Mouse (Mus musculus) layer of hippocampus, adult 6 months (tissue): ENCODE data around the gene Tsc1. TPM values are rescaled to one million over a fixed set of nuclear protein-coding genes. Genes with fewer than 3 reads are reported as not detected.

ENCODE experiments used
- long read RNA-seq, 2 experiments: library from polyadenylated mRNA; unstranded; transcript quantifications; one replicate each; pipeline ENCODE4 v2.0.0; 2019 to 2020
- microRNA-seq: library from miRNA; unstranded; fragments of <30 nt; microRNA quantifications from one replicate; pipeline ENCODE4 v1.2.0, GENCODE M21; 2020
- polyA plus RNA-seq: library from polyadenylated mRNA; unstranded; fragments of <200 nt; fragmentation: Nextera tagmentation; gene quantifications from 2 replicates; pipeline ENCODE4 v1.2.3, GENCODE M21; 2021

Tsc1 gene
- polyA plus RNA-seq: 16.5 and 21.8 TPM in 2 replicates
- long read RNA-seq, experiment 1, partial matches to known transcripts: 1 of 4 reads
- long read RNA-seq, experiment 1, other reads (novel, unspliced or antisense): 3 of 4 reads
- long read RNA-seq, experiment 2, full-length matches to known transcripts: 2 of 25 reads
- long read RNA-seq, experiment 2, partial matches to known transcripts: 11 of 25 reads
- long read RNA-seq, experiment 2, other reads (novel, unspliced or antisense): 12 of 25 reads

DNA sequence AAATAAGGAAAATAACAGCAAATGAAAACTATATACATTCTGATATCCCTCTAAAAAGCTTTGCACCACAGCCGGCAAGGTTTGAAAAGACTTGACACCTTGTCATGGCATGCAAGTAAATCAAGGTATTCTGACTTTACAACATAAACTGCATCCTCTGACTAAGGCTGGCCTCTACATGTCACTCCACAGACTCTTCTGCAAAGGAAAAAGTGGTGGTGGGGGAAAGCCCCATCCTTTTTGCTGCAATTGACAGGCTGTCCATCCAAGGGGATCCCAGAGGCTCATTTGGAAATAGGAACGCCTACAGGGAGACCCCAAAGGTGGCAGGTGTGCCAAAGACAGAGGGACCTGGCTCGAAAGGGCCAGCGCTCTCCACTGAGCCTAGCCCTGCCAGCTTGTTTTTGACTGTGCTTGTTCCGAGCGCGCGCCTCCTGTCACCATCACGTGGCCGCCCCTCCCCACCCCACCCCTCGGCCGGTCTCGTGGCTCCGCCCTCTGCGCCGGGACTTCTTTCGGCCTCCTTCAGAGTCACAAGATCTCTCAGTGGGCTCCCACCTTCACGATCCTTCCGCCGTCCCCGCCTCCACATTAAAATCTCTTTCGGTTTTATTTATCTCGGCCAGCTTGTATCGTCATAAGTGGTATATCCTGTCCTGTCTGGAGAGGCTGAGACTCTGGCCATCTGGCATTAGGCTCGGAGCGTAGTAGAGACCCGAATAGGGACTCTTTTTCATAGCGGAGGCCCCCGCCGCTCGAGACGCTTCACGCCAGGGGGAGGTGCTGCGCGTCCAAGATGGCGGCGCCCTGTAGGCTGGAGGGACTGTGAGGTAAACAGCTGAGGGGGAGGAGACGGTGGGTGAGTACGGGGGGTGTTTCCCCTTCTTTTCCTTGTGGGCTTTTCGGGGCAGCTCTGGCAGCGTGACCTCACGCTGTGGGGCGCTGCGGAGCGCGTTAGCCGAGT is at the start of gene Tsc1:
TSS of gene Tsc1 (plus strand) at position 768 of the 964 bp plus-strand sequence.

GRCm38 (mm10) chr2:28621664-28622171 is 19.3 kb upstream of the Tsc1 start, which contains the start of gene Gfi1b:
Gene Gfi1b, minus strand, starts transcription at chr2:28621982.

GRCm38 (mm10) chr2:28699361-28700335 is 58.6 kb downstream of the Tsc1 start, which contains the start of the genes Spaca9 and Ak8:
Gene Spaca9, minus strand, starts transcription at chr2:28699727.
Gene Ak8, plus strand, starts transcription at chr2:28700164.

Small RNAs within 50 kb of the gene (microRNA-seq; reads per million reads assigned to microRNA genes)
- gene Gm22824 (not detected), gene Mir3088 (1.1 reads per million)

Other genes starting within 250 kb of the Tsc1 start
- 3.3 and 4.8 TPM in 2 replicates for gene Ppp1r26, start 194.4 kb upstream of the Tsc1 start, polyA plus RNA-seq
- gene 1700007K13Rik, start 174.9 kb upstream of the Tsc1 start, polyA plus RNA-seq: 5.1 and 9.4 TPM in 2 replicates
- 18.2 and 20.5 TPM in 2 replicates for gene Mrps2, start 173.2 kb upstream of the Tsc1 start, polyA plus RNA-seq
- gene Gbgt1, start 144.3 kb upstream of the Tsc1 start, polyA plus RNA-seq: 0.78 and 1.2 TPM in 2 replicates
- not detected in 2 replicates for gene Gm10134, start 135.1 kb upstream of the Tsc1 start, polyA plus RNA-seq
- 41.8 and 50.6 TPM in 2 replicates for gene Ralgds, start 128.1 kb upstream of the Tsc1 start, polyA plus RNA-seq
- not detected in 2 replicates for gene Cel, start 77.8 kb upstream of the Tsc1 start, polyA plus RNA-seq
- gene Gtf3c5, start 57.5 kb upstream of the Tsc1 start, polyA plus RNA-seq: 8.0 and 9.3 TPM in 2 replicates
- gene Gfi1b, start 19.2 kb upstream of the Tsc1 start, polyA plus RNA-seq: not detected in 2 replicates
- gene Spaca9, start 58.5 kb downstream of the Tsc1 start, polyA plus RNA-seq: 3.0 and 6.2 TPM in 2 replicates
- gene Ak8, start 58.9 kb downstream of the Tsc1 start, polyA plus RNA-seq: 2.6 and 5.0 TPM in 2 replicates
- 3.3 and 4.1 TPM in 2 replicates for gene Gtf3c4, start 199.1 kb downstream of the Tsc1 start, polyA plus RNA-seq
- gene Ddx31, start 199.2 kb downstream of the Tsc1 start, polyA plus RNA-seq: 3.6 and 3.8 TPM in 2 replicates